Mouse (Mus musculus): Measurements from ENCODE around the gene Tjap1.
A peak's percentile ranks its signal among the peaks of the same experiment; 100 is the strongest.

Gene Tjap1

DNA sequence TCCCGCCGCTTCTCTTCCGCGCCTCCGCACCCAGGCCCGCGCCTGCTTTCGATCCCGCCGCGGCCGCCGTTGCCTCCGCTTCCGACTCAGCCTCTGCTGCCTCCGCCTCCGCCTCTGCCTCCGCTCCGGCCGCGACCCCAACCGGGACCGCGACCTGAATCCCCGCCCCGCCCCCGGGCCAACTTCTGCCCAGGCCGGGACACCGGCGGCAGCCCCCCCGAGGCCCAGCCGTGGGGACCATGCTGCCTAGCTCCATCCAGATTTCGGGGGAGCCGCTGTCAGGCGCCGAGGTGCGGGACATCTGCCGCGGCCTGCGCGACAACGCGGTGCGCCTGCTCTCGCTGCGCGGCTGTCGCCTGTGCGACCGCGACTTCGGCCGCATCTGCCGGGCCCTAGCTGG lies 28.7 kb downstream of the Tjap1 start:
- DNase-seq (ENCODE audit: inconsistent age in 2 of 2, low spot score in 1 of 2), result peak; percentile 63 to 82

DNA sequence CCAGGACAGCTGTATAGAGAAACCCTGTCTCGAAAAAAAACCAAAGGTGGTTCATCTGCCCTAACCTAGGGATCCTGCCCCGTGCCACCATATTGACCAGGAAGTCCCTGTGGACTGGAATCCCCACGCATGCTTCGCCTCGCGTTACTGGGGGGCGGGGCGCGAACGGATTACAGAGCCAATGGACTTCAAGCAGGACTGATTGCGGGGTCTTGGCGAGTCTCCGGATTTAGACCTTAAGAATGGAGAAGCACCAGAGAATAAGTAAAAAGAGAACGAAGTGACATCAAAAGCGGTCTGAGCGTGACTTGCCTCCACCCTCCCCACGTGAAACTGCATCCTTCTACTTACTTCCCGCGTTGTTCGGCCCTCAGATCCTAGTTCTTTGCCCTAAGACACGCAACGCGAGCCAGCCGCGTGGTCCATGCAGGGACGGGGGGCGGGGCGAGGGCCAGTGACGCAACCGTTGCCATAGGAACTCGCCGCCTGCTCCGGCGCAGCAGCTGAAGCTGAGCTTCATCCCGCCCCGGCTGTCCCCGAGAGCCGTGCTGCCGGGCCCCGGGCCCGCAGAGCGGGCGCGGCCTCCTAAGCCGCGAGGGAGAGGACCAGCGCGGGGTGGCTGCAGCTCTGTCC lies 29.3 kb downstream of the Tjap1 start, which contains the start of gene Lrrc73:
Gene Lrrc73, plus strand, starts transcription at position 80 of the 633 bp plus-strand sequence.
- DNase-seq (ENCODE audit: inconsistent age in 2 of 2, low spot score in 1 of 2), result peak; percentile 94 to 98

DNA sequence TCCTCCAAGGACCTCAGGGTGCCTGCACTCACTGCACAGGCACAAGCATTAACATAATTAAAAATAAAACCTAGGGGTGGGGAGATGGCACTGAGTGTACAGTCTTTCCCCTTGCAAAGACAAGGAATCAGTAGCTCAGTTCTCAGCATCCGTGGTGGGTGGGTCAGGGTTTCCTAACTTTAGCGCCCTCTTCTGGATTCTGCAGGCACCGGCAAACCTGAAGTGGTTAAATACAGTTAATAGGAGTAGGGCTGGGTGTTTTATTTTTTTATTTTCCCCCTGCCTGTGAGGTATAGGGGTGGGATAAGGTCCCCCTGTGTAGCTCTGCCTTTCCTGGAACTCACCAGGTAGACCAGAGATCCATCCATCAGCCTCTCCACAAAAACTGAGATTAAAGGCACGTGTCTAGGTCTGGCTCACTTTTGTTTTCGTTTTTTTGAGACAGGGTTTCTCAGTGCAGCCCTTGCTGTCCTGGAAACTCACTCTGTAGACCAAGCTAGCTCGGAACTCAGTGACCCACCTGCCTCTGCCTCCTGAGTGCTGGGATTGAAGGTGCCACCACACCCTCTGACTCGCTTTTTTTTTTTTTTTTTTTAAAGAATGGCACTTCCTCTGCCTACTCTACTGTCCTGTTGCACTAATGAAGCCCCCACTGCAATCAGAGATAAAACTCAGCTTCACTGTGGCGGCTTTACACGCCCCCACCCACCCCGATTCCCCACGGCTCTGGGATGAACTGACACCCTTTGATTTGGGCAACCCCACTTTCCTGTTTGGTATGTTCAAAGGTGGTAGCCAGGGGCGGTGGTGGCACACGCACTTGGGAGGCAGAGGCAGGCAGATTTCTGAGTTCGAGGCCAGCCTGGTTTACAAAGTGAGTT lies 30.0 kb downstream of the Tjap1 start:
- DNase-seq (ENCODE audit: inconsistent age in 2 of 2, low spot score in 1 of 2), result peak in 1 of 2 experiments; percentile 85

DNA sequence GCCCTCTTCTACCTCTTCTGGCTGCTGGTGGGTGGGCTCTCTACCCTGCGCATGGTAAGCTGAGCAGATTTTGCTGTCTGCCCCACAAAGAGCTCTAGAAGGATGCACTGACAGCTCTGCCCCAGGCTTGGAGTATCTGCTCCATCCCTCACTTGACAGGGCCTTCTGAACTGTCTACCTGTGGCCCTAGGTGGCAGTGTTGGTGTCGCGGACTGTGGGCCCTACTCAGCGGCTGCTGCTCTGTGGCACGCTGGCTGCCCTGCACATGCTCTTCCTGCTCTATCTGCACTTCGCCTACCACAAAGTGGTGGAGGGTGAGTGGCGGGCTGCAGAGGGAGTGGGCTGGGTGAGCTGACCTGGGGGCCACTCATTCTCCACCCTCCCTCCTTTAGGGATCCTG lies 31.7 kb downstream of the Tjap1 start:
- DNase-seq (ENCODE audit: inconsistent age in 2 of 2, low spot score in 1 of 2), result no peak

DNA sequence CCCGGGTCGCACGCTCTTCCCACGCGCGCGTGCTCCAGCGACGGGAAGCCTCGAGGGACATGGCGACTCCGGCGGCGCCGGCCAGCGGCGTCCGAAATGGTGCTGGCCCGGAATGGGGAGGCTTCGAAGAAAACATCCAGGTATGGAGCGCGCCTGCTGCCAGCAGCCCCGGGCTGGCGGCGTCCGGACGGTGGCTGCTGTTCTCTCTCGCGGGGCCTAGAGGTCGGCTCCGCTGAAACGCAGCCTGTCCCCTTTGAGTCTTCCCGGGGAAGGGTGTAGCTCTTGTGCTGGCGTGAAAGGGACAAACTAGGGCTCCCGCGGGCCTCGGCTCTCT lies 34.7 kb downstream of the Tjap1 start:
- DNase-seq (ENCODE audit: inconsistent age in 2 of 2, low spot score in 1 of 2), result no peak

DNA sequence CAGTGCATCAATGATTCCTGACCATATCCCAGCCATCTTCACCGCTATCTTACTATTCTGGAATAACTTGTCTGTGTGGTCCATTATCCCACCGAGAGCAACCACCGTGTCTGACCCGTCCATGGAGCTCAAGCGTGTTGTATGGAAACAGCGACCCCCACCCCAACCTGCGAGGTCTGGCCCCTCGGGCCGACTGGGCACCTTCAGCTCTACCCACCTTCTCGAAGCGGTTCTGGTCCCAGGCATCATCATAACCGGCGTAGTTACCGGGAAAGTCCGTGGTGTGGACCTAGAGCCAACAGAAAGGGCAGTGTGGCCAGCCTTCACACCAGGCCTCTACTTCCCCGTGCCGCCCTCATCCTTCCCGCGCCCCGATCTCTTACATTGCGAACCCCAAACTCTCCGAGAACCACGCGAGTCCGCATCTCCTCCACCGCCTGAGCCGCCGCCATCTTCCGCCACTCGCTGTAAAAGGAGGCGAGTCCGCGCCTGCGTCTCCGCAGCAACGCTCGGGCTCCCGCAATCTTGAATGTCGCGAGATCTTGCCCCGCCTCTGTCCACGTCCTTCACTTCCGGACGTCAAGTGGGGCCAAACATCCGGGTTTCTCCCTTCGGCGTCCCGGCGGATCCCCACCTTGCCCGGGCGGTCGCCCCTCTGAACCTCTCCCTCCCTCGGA lies 35.2 kb downstream of the Tjap1 start, which contains the start of the genes Polr1c and Yipf3:
Gene Polr1c, minus strand, starts transcription at position 543 of the 677 bp plus-strand sequence.
Gene Yipf3, plus strand, starts transcription at position 569 of the 677 bp plus-strand sequence.
- peak; percentile 96 to 98 for DNase-seq (ENCODE audit: inconsistent age in 2 of 2, low spot score in 1 of 2)

DNA sequence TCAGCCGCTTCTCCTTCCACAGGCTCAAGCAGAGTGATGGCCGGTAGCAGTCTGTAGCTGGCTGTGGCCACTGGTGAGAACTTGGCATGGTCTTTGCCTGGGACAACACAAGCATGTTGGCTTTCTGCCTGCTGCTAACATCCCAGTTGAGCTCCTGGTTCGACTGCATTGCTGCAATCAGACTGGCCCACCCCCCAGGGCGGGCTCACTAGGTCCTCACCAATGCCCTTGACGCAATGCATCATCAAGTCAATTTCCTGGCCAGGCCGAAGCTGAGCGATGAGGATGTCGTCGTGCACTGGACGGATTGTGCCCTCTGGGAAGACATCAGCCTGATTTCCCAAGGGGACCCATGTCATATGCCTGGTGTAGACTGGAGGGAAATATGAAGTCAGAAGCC lies 38.2 kb downstream of the Tjap1 start:
- peak; percentile 88 to 93 for DNase-seq (ENCODE audit: inconsistent age in 2 of 2, low spot score in 1 of 2)

DNA sequence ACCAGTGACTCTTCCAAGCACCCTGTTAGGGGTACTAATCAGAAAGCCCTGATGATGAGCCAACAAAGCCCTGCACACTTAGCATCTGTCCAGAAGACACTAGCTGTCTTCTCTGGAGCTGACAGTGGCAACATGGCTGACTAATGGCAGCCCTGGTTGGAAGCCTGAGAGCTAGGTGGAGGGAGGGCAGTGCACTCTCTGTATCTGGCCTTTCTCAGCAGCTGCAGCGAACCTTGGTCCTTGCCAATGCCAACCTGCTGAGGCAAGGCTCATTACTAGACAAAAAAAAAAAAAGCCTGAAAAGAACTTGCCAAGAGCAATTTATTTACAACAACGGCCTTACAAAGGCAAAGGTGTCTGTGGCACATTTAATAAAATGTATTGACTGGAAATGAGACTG lies 39.2 kb downstream of the Tjap1 start:
- DNase-seq (ENCODE audit: inconsistent age in 2 of 2, low spot score in 1 of 2), result peak in 1 of 2 experiments; percentile 77

DNA sequence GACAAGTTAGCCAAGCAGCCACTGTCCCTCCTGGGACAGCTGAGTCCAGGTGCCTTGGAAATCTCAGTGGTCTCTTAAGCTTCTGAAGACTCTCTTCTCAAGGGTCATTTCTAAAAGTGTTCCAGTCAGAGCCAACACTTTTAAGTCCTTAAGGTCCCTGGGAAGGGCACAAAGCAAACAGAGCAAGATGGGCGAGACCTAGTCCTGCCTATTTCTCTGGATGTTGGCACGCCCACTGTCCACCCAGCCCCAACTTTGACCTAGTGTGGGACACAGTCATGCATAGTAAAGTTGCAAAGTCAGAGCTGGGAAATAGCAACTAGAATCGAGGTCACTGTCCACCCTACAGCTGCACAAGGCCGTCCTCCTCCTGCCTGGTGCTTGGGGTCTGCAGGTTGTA lies 39.8 kb downstream of the Tjap1 start:
- DNase-seq (ENCODE audit: inconsistent age in 2 of 2, low spot score in 1 of 2), result peak; percentile 26 to 78

DNA sequence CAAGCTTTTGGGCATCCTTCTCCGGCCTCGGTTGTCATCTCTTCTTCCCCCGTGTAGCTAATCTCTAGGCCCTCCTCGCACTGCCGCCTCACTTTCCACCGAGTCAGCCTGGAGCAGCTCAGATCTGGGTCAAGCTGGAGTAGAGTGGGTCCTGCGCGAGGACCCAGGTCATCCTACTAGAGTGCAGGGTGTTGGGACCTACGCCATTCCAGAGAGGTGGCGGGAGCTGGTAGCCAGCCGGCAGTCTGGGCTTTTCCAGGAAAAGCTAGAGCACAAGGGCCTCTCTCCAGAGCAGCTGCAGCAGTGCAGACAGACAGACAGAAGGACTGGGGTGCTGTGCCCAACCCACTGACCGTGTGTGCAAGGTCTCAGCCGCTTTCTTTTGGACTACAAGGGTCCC lies 40.6 kb downstream of the Tjap1 start:
- no peak for DNase-seq (ENCODE audit: inconsistent age in 2 of 2, low spot score in 1 of 2)

DNA sequence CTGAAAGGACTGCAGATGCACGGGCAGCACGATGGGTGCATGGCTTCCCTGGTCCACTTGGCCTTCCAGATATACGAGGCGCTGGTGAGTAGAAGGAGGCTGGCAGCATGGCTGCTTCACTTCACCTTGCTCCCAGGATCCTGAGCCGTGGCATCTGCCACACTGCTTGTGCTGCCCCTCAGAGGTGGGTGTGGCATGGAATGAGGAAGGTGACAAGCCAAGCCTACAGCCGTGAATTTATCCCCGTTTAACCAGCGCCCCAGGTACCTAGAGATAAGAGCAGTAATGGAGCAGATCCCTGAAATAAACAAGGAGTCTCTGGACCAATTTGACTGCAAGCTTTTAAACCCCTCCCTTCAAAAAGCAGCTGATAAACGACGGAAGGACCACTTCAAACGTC lies 41.4 kb downstream of the Tjap1 start:
- no peak for DNase-seq (ENCODE audit: inconsistent age in 2 of 2, low spot score in 1 of 2)

DNA sequence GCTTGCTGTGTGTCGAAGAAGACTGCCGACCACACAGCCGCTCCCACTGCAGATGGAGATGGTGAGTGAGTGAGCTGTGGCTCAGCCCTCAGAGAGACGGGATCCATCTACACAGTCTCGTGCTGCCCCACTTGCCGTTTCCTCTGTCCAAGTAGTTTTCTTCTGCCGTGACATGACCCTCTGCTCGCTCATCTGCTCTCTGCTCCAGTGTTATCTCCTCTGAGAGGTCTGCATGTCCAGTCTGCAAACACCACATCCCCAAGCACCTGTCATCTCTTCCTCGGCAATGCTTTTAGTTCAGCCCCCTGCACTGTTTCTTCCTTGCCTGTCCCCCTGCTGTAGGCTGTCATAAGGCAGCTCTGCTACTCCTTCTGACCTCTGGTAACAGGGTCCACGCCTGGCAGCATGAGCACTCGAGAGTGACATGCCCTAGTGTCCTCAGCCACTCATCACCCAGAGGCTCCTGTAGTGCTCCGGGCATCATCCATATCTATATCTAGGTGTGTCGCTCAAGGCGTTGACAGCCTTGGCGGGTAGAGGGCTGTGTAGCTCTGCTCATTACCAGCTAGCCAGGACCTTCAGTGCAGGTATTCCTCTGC lies 43.2 kb downstream of the Tjap1 start:
- DNase-seq (ENCODE audit: inconsistent age in 2 of 2, low spot score in 1 of 2), result no peak

DNA sequence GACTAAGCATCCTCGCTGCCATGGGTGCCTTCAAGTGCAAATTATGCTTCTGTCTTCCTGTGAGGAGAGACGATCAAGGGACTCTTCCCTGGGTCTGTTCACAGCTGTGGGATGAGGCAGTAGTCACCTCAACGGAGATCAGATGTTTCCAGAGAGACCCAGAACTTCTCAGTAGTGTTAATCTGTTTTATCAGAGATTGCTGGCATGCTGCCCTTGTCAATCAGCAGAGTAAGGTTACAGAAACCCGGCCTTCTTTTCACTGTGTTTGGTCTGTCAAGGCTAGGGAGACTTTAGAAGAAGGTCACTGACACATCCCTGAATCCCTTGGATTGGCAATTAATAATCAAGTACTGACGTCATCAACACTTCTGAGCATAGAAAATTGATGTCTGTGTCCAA lies 45.3 kb downstream of the Tjap1 start:
- peak; percentile 50 to 91 for DNase-seq (ENCODE audit: inconsistent age in 2 of 2, low spot score in 1 of 2)

DNA sequence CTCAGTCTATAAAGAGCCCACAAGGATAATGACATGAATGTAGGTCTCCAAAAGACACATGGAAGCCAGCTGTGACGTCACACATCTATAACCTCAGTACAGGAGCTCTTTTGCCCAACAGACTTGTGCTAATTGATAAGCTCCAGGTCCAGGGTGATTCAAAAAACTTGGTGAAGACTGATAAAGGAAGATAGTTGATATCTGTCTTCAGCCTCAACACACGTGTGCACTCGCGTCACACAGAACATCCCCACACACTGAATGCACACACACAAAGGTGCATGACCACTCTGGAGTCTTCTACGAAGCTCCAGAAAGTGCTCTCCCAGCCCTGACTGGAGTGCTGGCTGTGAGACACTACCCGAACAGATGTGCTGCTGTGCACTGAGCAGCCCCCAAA lies 45.7 kb downstream of the Tjap1 start:
- DNase-seq (ENCODE audit: inconsistent age in 2 of 2, low spot score in 1 of 2), result no peak

DNA sequence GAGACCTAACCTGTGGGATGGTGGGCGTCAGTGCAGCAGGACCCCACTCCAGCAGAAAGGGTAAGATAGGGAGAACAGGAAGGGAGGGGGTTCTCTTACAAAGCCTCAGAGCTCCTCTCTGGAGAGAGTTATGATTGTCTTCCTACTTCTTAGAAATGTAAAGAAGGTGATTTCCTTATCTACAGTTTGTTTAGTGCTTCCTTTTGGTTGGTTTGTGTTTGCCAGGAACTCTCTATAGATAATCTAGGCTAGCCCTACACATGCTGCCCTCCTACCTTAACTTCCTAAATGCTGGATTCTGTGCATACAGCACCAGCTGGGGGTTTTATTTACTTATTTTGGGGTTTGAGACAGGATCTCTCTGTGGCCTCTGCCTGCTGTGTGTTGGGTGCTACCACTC lies 46.8 kb downstream of the Tjap1 start:
- DNase-seq (ENCODE audit: inconsistent age in 2 of 2, low spot score in 1 of 2), result no peak

DNA sequence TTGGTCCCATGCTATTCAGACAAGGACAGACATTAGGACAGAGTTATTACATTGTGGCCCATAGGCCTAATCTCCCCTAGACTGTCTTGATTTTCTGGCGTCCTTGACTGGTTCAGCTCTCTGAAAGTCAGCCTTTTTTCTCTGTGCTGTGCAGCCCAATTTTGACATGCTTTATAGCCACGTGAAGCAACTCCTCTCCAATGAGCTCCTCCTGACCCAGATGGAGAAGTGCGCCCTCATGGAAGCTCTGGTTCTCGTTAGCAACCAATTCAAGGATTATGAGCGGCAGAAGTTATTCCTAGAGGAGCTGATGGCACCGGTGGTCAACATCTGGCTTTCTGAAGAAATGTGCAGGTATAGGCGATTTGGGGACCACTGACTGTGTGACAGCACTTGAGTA lies 55.2 kb downstream of the Tjap1 start:
- DNase-seq (ENCODE audit: inconsistent age in 2 of 2, low spot score in 1 of 2), result peak; percentile 81 to 92

DNA sequence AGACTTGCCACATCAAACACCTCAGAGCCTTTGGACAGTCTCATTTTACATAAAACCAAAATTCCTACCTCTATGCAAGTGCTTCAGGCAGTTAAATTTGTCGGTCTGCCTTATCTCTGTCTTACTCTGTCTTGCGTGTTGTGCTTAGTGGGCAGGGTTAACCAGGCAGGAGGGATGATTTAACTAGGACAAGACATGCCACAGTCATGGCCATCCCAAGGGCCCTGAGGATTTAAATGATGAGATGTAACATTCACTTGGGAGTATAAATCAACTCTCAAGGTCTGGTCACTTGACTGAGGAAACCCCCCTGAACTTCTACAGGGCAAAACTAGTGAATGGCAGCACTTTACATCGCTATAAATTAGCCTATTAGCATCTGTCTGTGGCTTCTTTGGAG lies 61.2 kb downstream of the Tjap1 start:
- DNase-seq (ENCODE audit: inconsistent age in 2 of 2, low spot score in 1 of 2), result peak; percentile 77 to 84

DNA sequence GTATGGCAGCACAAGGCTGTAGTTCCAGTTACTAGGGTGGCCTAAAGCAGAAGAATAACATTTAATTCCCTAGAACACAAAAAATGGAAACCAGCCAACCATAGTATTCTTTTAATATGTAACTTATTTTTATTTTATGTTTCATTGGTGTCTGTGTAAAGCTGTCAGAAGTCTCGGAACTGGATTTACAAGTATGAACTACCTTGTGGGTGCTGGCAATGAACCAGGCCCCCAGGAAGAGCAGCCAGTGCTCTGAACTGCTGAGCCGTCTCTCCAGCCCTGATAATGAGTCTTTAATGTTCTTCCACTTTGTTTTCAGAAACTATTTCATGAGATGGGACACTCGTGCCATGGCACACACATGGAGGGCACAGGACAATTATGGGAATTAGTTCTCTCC lies 72.3 kb downstream of the Tjap1 start:
- no peak for DNase-seq (ENCODE audit: inconsistent age in 2 of 2, low spot score in 1 of 2)

Measured in adrenal gland, adult (tissue).